23 mouse cellular contexts compared by ENCODE assay signal in genomic region chr6:32449237-32449963, GRCm38 (mm10).
A peak's percentile ranks its signal among the peaks of the same experiment; 100 is the strongest.
DNase-seq lines count a peak whose midpoint lies in the region; ATAC-seq and TF ChIP-seq lines count a peak whose summit lies in the region.
"Had no signal": no experiment of that assay in that cellular context is flagged by ENCODE, and none has a peak within 500 bp of the region (broad histone marks: within the 10 kb centered on the region; RNA-seq: fewer than 3 reads in every experiment).

No protein-coding gene starts in this region.

- no peak for TF ChIP-seq POLR2A in CH12.LX (IDR thresholded peaks at IDR 0.05; ENCODE audit: low read depth, low read length)
- no peak for TF ChIP-seq POLR2A in thymus, adult 2 months (IDR thresholded peaks at IDR 0.05; ENCODE audit: control insufficient read depth, extremely low read depth, insufficient read depth, low read length, poor library complexity)

- DNase-seq in heart, adult 9 months (ENCODE audit: low spot score in 2 of 2): no peak
- DNase-seq in kidney, postnatal 36 days: peak; percentile 7 to 27
- DNase-seq in CH12.LX (ENCODE audit: extremely low read depth) (peak; percentile 23), adipocyte (ENCODE audit: low spot score) (peak; percentile 28)
- no peak for DNase-seq in thymus, adult 2 months
- DNase-seq: cerebellum, adult 11 months; cerebellum, postnatal 10 days; gastrocnemius, postnatal 14 days; heart, adult 18-20 months; left cerebral cortex, postnatal 4 days; lung, adult 18-20 months; lung, postnatal 10 days had no signal

- TF ChIP-seq EP300 in CH12.LX (IDR thresholded peaks at IDR 0.05; ENCODE audit: low read length): no peak

- no peak overlapping the region for H3K4me3 ChIP-seq in heart, embryonic 15.5 days
- H3K4me3 ChIP-seq in kidney, embryonic 15.5 days (replicated peaks): no peak overlapping the region
- H3K4me3 ChIP-seq in CH12.LX (replicated peaks in 1 of 3; ENCODE audit: low read depth in 2 of 3, low read length in 2 of 3, poor library complexity in 1 of 3): no peak overlapping the region
- no peak overlapping the region for H3K4me3 ChIP-seq in thymus, adult 2 months (ENCODE audit: control insufficient read depth, insufficient read depth, low read length)
- H3K4me3 ChIP-seq: embryonic facial prominence, embryonic 12.5 days; erythroblast, embryonic 14.5 days; forebrain, embryonic 13.5 days; hindbrain, embryonic 13.5 days; liver, embryonic 12.5 days; midbrain, embryonic 10.5 days; neural tube, embryonic 15.5 days had no signal

- no peaks in the 10 kb centered on the region for H3K9me3 ChIP-seq in heart, embryonic 15.5 days (replicated peaks)
- no peaks in the 10 kb centered on the region for H3K9me3 ChIP-seq in kidney, embryonic 15.5 days (replicated peaks)
- H3K9me3 ChIP-seq in CH12.LX (replicated peaks; ENCODE audit: low read length): no peaks in the 10 kb centered on the region
- H3K9me3 ChIP-seq: embryonic facial prominence, embryonic 12.5 days; forebrain, embryonic 13.5 days; hindbrain, embryonic 13.5 days; liver, embryonic 12.5 days; midbrain, embryonic 10.5 days; neural tube, embryonic 15.5 days had no signal

- no peak overlapping the region for H3K4me2 ChIP-seq in heart, embryonic 15.5 days
- H3K4me2 ChIP-seq in kidney, embryonic 15.5 days: no peak overlapping the region
- H3K4me2 ChIP-seq in CH12.LX (ENCODE audit: insufficient read depth, low read depth, poor library complexity, severe bottlenecking): no peak overlapping the region
- H3K4me2 ChIP-seq: embryonic facial prominence, embryonic 12.5 days; forebrain, embryonic 13.5 days; hindbrain, embryonic 13.5 days; liver, embryonic 12.5 days; neural tube, embryonic 15.5 days had no signal

- TF ChIP-seq RAD21 in CH12.LX (IDR thresholded peaks at IDR 0.05; ENCODE audit: low read depth, low read length): no peak

- in situ Hi-C loops in CH12.LX (cut with MboI; ENCODE audit: low pct_ligation_motif_present, low pct_unique_long_range_greater_than_20kb, low sequenced_read_pairs): no loop called here

- ATAC-seq in heart, embryonic 15.5 days (replicated peaks; ENCODE audit: insufficient number of reproducible peaks, insufficient read depth, low FRiP score, low read depth): no peak; the same call in 1 of the 2 replicates
- no peak for ATAC-seq in kidney, embryonic 15.5 days (replicated peaks; ENCODE audit: low FRiP score)
- no peak for ATAC-seq in activated CD4-positive, CD25-positive, alpha-beta regulatory T cell, adult 4 months
- ATAC-seq: forebrain, embryonic 13.5 days; liver, embryonic 12.5 days; midbrain, embryonic 16.5 days had no signal

- dilution Hi-C loops in CH12.LX (cut with MboI; ENCODE audit: extremely low pct_ligation_motif_present, extremely low pct_unique_long_range_greater_than_20kb, low sequenced_read_pairs): no loop called here

- H3K27me3 ChIP-seq in heart, embryonic 15.5 days: no peaks in the 10 kb centered on the region
- no peaks in the 10 kb centered on the region for H3K27me3 ChIP-seq in kidney, embryonic 15.5 days
- peaks cover 21% of the 10 kb centered on the region for H3K27me3 ChIP-seq in CH12.LX (replicated peaks)
- no peaks in the 10 kb centered on the region for H3K27me3 ChIP-seq in thymus, adult 2 months (ENCODE audit: control insufficient read depth, insufficient read depth, low read length)
- H3K27me3 ChIP-seq: embryonic facial prominence, embryonic 12.5 days; forebrain, embryonic 13.5 days; hindbrain, embryonic 13.5 days; neural tube, embryonic 15.5 days had no signal

- H3K4me1 ChIP-seq in heart, embryonic 15.5 days (replicated peaks): peaks cover 21% of the 10 kb centered on the region
- H3K4me1 ChIP-seq in kidney, embryonic 15.5 days: no peaks in the 10 kb centered on the region
- peaks cover 2 to 18% of the 10 kb centered on the region in 2 experiments; a peak in 3 of 4 replicates for H3K4me1 ChIP-seq in CH12.LX (ENCODE audit: control insufficient read depth in 1 of 2, insufficient read depth in 2 of 2)
- H3K4me1 ChIP-seq in thymus, adult 2 months (replicated peaks; ENCODE audit: control insufficient read depth, insufficient read depth, low read length): no peaks in the 10 kb centered on the region
- H3K4me1 ChIP-seq: liver, embryonic 12.5 days had no signal

- TF ChIP-seq CTCF in CH12.LX (conservative IDR thresholded peaks at IDR 0.05 in 1 of 2, IDR thresholded peaks at IDR 0.05 in 1 of 2; ENCODE audit: low read depth in 2 of 2, low read length in 2 of 2): no peak
- TF ChIP-seq CTCF in thymus, adult 2 months (IDR thresholded peaks at IDR 0.05; ENCODE audit: borderline replicate concordance, control insufficient read depth, extremely low read depth, insufficient read depth, low read length, poor library complexity): no peak

- H3K79me2 ChIP-seq in CH12.LX (replicated peaks; ENCODE audit: control insufficient read depth, extremely low read depth, insufficient read depth, poor library complexity, severe bottlenecking): no peaks in the 10 kb centered on the region

- H3K9ac ChIP-seq in heart, embryonic 15.5 days: no peak overlapping the region
- no peak overlapping the region for H3K9ac ChIP-seq in kidney, embryonic 15.5 days
- no peak overlapping the region for H3K9ac ChIP-seq in CH12.LX (ENCODE audit: insufficient read depth, low read depth)
- H3K9ac ChIP-seq: embryonic facial prominence, embryonic 12.5 days; forebrain, embryonic 13.5 days; hindbrain, embryonic 13.5 days; liver, embryonic 12.5 days; neural tube, embryonic 15.5 days had no signal

- 65% methylated on average over 8 of the region's 8 CpGs for WGBS in heart, embryonic 15.5 days
- WGBS in kidney, embryonic 15.5 days: 72% methylated on average over 8 of the region's 8 CpGs
- 84% methylated on average over 8 of the region's 8 CpGs for WGBS in thymus, adult 2 months

- H3K36me3 ChIP-seq in heart, embryonic 15.5 days: no peaks in the 10 kb centered on the region
- no peaks in the 10 kb centered on the region for H3K36me3 ChIP-seq in kidney, embryonic 15.5 days
- no peaks in the 10 kb centered on the region for H3K36me3 ChIP-seq in CH12.LX (replicated peaks in 1 of 2; ENCODE audit: control insufficient read depth in 1 of 2, insufficient read depth in 1 of 2, low read length in 1 of 2)
- H3K36me3 ChIP-seq in thymus, adult 2 months (ENCODE audit: control insufficient read depth, insufficient read depth, low read length): no peaks in the 10 kb centered on the region
- H3K36me3 ChIP-seq: embryonic facial prominence, embryonic 12.5 days; hindbrain, embryonic 13.5 days; liver, embryonic 12.5 days; midbrain, embryonic 10.5 days; neural tube, embryonic 15.5 days had no signal

- peak overlapping the region; percentile 35 for H3K27ac ChIP-seq in heart, embryonic 15.5 days
- H3K27ac ChIP-seq in kidney, embryonic 15.5 days: no peak overlapping the region
- no peak overlapping the region for H3K27ac ChIP-seq in CH12.LX (ENCODE audit: insufficient read depth, low read depth)
- no peak overlapping the region for H3K27ac ChIP-seq in thymus, adult 2 months (ENCODE audit: control insufficient read depth, insufficient read depth, low read length)
- H3K27ac ChIP-seq: embryonic facial prominence, embryonic 12.5 days; forebrain, embryonic 13.5 days; hindbrain, embryonic 13.5 days; liver, embryonic 12.5 days; midbrain, embryonic 10.5 days; neural tube, embryonic 15.5 days had no signal

TF ChIP-seq in CH12.LX, 34 proteins besides CTCF, POLR2A, EP300 and RAD21:
- TF ChIP-seq USF2 (conservative IDR thresholded peaks at IDR 0.05; ENCODE audit: low read depth, low read length): peak; percentile 59; the same call in 1 of the 2 replicates
- no peak for TF ChIP-seq SMC3 (IDR thresholded peaks at IDR 0.05; ENCODE audit: low read depth, low read length)
- peak; percentile 66 for TF ChIP-seq BHLHE40 (IDR thresholded peaks at IDR 0.05; ENCODE audit: low read depth, low read length)
- peak; percentile 39; the same call in 1 of the 2 replicates for TF ChIP-seq TCF12 (IDR thresholded peaks at IDR 0.05; ENCODE audit: low read depth, low read length)
- TF ChIP-seq GABPA (IDR thresholded peaks at IDR 0.05; ENCODE audit: insufficient replicate concordance, low read depth, low read length): no peak
- no peak for TF ChIP-seq JUN (IDR thresholded peaks at IDR 0.05; ENCODE audit: insufficient read depth, low read depth, low read length)

Comparison
In these comparisons a context has a peak if more than half of its experiments do, and no peak if none do; other contexts are left out.
1. DNase-seq: peak in kidney, postnatal 36 days (2 of 2), CH12.LX (single experiment) and adipocyte (single experiment); none in heart, adult 9 months (0 of 2) and thymus, adult 2 months (single experiment).